Mouse (Mus musculus) left cerebral cortex, postnatal 25 days (tissue): ENCODE results near the gene Chd3. TPM values are rescaled to one million over a fixed set of nuclear protein-coding genes. Genes with fewer than 3 reads are reported as not detected.
A peak's percentile ranks its signal among the peaks of the same experiment; 100 is the strongest.
"Not testable (repeated sequence)": the region's sequence is repeated elsewhere in the genome, so short reads cannot be mapped to it uniquely, and the experiment has no call there.

Experiments
- DNase-seq, 2 experiments: peaks; one replicate each; pipeline ENCODE4 v3.0.0; 2022; ENCODE audit warnings: low spot score in 2 of 2, mixed read lengths in 1 of 2
- intact Hi-C: fragments of 180-260 bp; cut with DNase I; formaldehyde crosslinking; loops from one replicate; pipeline ENCODE4 v1.15.1; 2025
- total RNA-seq, 2 experiments: library from RNA; stranded (reverse); gene quantifications; 2 replicates each; pipeline ENCODE4 v1.2.3; 2021

The Chd3 gene
- total RNA-seq, 2 experiments from 2014 or later = 449 to 474 TPM

GRCm38 (mm10) chr11:69395634-69396373 is 26.6 kb upstream of the Chd3 start:
- peak; percentile 98 to 99 for DNase-seq
- intact Hi-C loops = loop anchor here (5.0 kb wide), 1 partner anchor 181 kb away; no protein-coding TSS in a partner anchor

GRCm38 (mm10) chr11:69395235-69395633 is 26.0 kb upstream of the Chd3 start, which contains the start of the genes Naa38 and Cyb5d1:
Naa38 (plus strand) TSS chr11:69395487.
Cyb5d1 (minus strand) TSS chr11:69395631.
- intact Hi-C loops = loop anchor here (5.0 kb wide), 1 partner anchor 182 kb away; no protein-coding TSS in a partner anchor
- DNase-seq = peak; percentile 94 to 97

GRCm38 (mm10) chr11:69394591-69395167 is 25.5 kb upstream of the Chd3 start:
- intact Hi-C loops = loop anchor here (5.0 kb wide), 1 partner anchor 183 kb away; no protein-coding TSS in a partner anchor

GRCm38 (mm10) chr11:69390400-69391034 is 21.3 kb upstream of the Chd3 start:
- DNase-seq = peak; percentile 80 to 82
- intact Hi-C loops = loop anchor here (1.0 to 2.0 kb wide), 3 partner anchors 118 to 132 kb away; no protein-coding TSS in a partner anchor

More at GRCm38 (mm10) chr11:69394591-69395167, 25.5 kb upstream of the Chd3 start:
- DNase-seq = not testable (repeated sequence)

GRCm38 (mm10) chr11:69389531-69390399 is 20.6 kb upstream of the Chd3 start:
- intact Hi-C loops = loop anchor here (1.0 to 5.0 kb wide), 5 partner anchors 65 to 192 kb away; partner anchors contain the start of gene Alox8
- DNase-seq = peak in 1 of 2 experiments; percentile 59

- no peak for DNase-seq
- intact Hi-C loops = loop anchor here (2.0 to 5.0 kb wide), 2 partner anchors 64 to 191 kb away; partner anchors contain the start of gene Alox8
Measured at GRCm38 (mm10) chr11:69388680-69389079, 19.5 kb upstream of the Chd3 start.

- intact Hi-C loops = loop anchor here (5.0 kb wide), 1 partner anchor 189 kb away; the partner anchor contains the start of gene Alox8
- DNase-seq = no peak
Measured at GRCm38 (mm10) chr11:69386758-69387157, 17.6 kb upstream of the Chd3 start.

DNA sequence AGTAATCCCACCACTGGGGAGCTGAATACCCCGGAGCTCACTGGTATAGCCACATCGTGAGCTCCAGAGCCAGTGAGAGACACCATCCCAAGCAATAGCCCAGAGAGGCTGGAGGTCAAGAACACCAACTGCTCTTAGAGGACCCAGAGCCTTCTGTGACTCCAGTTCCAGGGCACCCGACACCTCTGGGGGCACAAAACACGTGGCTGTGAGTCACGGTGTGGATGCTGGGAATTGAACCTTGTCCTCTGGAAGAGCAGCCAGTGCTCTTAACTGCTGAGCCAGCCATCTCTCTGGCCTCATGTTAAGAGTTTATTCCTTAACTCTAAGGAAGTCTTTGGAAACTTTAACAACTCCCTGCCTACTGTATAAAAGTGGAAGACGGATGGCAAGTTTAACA is 15.8 kb upstream of the Chd3 start:
- intact Hi-C loops = loop anchor here (5.0 kb wide), 1 partner anchor 188 kb away; the partner anchor contains the start of gene Alox8

GRCm38 (mm10) chr11:69382478-69383105 is 13.4 kb upstream of the Chd3 start:
- no peak for DNase-seq
- intact Hi-C loops = no loop called here

More for the DNA sequence above, 15.8 kb upstream of the Chd3 start:
- no peak for DNase-seq

DNA sequence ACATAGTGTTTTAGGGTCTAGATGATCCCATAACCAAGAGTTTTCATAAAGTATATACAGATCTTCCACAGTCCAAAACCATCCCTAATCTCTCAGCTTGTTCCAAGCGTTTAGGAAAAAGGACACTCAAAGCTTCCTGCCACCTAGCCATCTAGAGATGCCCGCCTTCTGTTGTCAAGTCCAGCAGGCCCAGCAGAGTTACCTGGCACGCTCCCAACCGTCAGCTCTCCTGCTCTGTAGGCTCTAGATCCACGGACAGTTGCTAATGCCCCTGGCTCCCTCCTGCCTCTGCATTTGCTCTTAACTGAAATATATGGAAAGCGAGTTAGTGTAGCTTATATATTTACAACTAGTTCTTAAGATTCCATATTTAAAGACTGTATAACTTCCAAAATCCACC is 12.2 kb upstream of the Chd3 start:
- intact Hi-C loops = no loop called here
- DNase-seq = no peak

DNA sequence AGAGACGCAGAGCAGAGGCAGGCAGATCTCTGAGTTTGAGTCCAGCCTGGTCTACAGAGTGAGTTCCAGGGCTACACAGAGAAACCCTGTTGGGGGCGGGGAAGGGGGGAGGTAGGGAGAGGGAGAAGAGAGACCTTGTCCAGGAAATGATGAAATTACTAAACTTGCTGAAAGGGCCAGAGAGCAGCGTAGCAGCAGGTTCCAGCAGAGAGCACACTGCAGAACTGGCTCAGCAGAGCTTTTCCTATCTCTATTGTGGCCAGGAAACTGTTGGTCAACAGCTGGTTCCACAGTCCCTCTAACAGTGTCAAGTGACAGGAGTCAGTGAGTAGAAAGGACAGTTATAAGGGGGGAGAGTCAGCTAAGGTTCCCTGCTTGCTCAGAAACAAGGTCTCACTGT is 10.4 kb upstream of the Chd3 start:
- intact Hi-C loops = no loop called here
- no peak for DNase-seq

DNA sequence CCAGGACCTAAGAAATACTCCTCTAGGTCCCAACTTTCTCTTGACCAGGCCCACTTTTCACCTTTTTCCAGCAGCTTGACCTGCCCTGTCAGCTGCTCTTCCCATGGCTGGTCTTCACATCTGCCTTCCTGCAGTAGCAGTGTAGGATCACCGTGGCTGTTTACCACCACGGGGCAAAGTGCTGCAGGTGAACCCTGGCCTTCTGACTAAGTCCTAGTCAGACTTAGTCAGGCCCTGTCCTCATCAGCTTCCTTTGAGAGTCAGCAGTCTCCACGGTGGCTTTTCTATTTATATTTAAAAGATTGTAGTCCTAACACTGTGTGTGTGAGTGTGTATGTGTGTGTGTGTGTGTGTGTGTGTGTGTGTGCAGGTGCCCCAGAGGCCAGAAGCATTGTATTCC is 8.6 kb upstream of the Chd3 start:
- intact Hi-C loops = no loop called here
- no peak for DNase-seq

- no peak for DNase-seq
- intact Hi-C loops = no loop called here
Measured at GRCm38 (mm10) chr11:69375646-69376045, 6.4 kb upstream of the Chd3 start.

DNA sequence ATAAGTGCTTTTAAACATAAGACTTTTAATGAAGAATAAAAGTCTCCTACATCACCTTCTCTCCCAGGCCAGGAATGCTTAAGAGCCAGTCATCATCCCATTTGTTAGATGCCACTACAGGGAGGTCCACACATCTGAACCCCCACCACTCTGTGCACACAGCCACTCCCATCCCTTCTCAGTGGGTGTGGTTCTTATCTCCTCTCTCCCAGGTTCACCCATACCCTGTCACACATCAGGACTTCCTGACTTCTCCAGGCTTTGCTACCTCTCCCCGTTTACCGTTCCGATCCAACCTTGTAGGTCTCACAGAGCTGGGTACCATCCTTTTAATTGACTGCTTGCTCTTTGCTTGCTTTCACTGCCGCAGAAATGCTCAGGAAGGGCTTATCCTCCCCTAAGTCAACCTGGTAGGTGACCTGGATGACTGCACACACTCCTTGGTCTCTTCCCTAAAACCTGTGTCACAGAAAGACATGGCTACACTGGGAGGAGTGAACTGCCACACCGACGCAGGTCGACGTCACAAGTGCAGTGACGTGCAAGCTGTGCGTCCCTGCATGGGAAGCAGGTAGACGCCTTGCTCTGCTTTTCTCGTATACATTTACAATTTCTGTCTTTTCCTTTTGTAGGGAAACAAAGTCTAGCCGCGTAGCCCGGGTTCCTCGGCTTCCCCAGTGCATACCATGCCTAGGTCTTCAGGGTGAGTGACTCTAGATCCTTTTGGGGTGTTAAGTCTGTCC is 4.2 kb upstream of the Chd3 start:
- no peak for DNase-seq
- intact Hi-C loops = no loop called here

- DNase-seq = no peak
- intact Hi-C loops = no loop called here
Measured at GRCm38 (mm10) chr11:69372780-69373170, 3.6 kb upstream of the Chd3 start.

DNA sequence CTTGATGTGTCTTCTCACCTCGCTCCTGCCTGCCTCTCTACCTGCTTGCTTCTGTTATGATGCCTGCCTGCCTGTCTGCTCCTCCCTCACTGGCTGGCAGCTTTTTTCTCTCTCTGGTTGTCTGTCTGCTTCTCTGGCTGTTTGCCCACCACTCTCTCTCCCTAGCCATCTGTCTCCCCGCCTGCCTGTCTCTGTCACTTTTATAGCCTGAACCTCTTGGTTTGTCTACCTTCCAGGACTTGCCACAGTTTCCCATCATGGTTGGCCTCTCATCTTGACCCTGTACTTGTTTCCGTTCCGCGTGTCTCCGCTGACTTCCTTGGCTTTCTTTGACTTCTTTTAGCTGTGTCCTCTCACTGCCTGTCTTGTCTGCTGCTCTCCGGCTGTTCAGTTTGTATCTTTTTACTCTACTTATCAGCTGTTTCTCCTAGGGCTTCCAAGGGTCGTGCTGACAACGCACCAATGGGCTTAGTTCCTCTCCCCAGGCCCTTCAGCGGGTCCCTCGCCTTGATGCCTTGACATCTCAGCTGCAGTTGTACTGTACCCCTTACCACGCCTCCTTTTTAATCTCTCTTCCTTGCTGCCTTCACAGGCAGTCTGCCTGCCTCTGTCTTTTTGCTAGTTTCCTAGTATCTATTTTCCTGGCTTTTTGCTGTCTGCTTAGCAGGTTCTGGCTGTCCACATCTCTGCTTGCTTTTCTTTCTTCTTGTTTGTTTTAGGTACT is 3.0 kb upstream of the Chd3 start:
- intact Hi-C loops = no loop called here

DNA sequence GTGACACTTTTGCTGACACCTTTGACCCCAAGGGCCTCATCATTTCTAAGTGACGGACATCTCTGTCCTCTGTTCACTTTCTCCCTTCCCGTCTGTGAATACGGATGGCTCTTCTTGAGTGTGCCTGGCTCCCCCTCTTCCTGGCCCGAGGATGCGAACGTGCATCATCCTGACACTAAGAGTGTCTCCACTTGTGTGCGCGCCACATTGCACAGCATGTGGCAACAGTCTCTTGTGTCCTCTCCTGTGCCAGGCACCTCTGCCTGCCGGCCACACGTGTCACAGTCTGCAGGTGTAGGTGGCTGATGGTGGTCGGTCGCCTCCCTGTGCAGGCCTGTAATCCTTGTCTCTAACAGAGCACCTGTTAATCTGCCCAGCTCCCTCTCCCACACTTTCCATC is 2.4 kb upstream of the Chd3 start:
- DNase-seq = no peak
- intact Hi-C loops = no loop called here

More for the DNA sequence above, 3.0 kb upstream of the Chd3 start:
- DNase-seq = peak; percentile 64 to 84
